Mouse (Mus musculus) kidney, adult 8-10 months (tissue): ENCODE measurements at regions not wholly inside any gene's neighbourhood (a gene's known extent, or its start where the extent isn't known, plus 50 kb on each side); places are given as distances from the start of the nearest gene placed in this dataset.

Experiments used
- DNase-seq, 2 experiments: peaks; one replicate each; pipeline ENCODE4 v3.0.0; 2022

- DNase-seq: no peak
Observed at GRCm38 (mm10) chr11:111155023-111155422, 89.1 kb downstream of the Kcnj2 start.

GRCm38 (mm10) chr11:111155747-111156146 is 89.8 kb downstream of the Kcnj2 start:
- DNase-seq: no peak

- DNase-seq: no peak
Observed at GRCm38 (mm10) chr11:111159299-111159698, 93.3 kb downstream of the Kcnj2 start.

- DNase-seq: no peak
Observed at GRCm38 (mm10) chr11:111164907-111165306, 98.9 kb downstream of the Kcnj2 start.

DNA sequence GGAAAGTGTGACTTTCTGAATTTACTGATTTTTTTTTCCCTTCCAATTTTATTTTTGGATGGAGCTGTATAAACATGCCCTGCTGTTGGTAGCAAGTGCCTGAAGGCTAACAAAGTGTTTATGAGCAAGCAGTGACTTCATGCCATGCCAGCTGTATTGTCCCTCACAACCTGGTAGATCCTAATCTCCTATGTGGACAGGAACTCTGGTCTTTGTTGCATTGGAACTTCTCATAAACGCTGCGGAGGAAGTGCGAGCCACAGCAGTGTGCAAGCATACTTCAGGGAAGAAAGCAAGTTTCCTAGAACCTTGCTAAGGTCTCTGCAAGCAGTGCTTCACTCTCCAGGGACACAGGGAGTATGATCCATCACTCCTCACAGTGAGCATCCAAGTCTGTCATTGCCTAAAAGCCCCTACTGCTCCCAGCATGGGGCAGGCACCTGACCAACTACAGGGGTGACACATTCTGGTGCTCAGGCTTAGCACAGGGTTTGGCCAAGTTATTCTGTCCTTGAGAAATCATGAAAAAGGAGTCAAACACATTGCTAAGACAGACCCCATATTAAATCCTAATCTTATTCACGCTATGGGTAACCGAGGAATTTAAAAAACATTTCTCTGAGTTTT is 104.3 kb downstream of the Kcnj2 start:
- DNase-seq: no peak

DNA sequence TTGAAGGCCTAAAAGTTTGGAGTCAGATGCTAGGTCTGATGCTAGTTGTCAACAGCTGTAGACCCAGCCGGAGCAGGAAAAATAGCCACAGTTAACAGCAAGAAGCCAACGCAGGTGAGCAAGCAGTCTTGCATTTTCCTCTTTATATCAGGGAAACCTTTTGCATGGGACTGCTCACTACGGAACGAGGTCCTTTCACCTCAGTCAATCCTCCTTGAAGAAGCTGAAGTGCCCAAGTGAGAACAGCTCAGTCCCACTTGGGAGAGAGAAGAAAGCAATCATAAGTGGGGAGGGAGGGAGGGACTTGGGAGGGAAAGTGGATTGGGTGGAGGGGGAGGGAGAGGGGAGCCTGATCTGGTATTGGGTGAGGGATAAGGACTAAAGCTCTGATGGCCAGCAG is 107.6 kb downstream of the Kcnj2 start:
- no peak for DNase-seq

DNA sequence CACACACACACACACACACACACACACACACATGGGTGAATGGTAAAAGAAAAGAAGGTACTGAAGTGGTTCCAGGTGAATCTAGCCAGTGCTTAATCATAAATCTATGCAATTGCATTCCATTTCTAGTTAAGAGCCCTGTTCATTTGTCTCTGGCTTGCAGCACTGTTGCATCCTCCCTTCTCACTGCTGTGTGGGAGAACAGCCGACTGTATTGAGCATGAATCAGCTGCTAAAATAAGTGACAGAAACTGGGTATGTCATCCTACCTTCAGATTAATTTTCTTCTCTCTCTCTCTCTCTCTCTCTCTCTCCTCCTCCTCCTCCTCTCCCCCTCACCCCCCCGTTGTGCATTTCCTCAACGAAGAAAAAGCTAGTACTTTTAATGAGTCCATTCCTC is 109.6 kb downstream of the Kcnj2 start:
- no peak for DNase-seq

DNA sequence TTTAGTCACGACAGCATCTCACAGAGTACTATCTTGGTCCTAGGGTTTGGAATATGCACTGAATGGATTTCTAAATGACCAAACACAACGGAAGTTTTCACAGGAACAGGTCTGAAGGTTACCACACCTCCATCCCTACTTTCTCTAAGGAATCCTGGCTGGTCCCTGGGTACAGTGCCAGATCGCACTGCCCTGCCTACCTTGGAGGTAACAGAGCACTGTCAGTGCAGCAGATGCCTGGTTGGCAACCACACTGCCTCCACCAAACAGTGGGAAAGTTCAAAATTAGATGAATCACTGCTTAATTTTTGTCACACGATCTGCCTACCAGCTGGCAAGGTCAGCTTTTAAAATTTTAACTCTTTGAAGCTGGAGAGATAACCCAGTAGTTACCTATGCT is 111.6 kb downstream of the Kcnj2 start:
- DNase-seq: no peak

DNA sequence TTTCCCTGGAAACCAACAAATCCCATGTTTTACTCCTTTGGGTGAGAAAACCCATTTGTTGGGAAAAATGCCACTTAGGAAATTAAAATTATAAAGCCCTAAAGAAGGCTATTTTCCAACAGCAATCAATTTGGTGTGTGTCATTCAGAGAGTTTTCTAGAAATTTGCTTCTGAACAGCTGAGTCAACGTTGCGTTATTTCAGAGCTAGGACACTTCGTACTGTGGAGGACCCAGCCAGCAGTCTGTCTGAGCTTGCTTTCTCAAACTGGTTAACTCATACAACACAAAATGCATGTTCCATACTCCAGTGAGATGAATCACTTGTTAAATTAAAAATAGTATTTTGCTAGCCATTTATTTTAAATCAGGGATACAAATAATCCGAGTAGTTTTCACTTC is 131.5 kb downstream of the Kcnj2 start:
- DNase-seq: no peak

DNA sequence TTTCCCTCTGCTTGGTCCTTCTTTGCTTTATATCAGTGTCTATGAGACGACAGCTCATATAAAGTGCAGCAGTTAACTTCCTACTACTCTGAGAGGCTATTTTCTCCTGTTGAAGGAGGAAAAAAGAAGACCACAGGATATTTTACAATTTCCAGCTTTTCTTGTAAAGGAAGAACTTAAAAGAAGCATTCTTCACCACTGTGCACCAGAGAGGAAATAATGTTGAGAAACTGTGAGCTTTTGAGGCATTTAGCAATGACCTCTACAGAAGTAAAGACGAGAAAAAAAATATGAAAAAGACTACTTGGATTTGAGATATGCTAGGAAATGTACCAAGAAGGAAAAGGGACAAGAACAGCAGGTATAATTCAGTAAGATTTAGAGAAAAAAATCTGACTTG is 134.5 kb downstream of the Kcnj2 start:
- no peak for DNase-seq

DNA sequence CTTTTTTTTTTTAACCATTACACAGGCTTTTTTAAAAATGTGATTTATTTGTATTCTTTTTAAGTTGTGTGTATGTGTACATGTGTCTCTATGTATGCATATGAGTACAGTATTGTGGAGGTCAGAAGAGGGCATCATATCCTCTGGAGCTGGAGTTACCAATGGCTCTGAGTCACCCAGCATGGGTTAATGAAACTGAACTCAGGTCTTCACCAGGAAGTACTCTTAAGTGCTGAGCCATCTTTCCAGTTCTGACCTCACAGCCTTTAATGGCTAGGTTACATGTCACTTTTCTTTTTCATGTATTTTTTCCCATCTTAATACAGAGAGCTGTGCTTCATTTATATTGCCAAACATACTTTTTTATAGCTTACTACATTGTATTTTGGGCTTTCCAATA is 136.8 kb downstream of the Kcnj2 start:
- DNase-seq: no peak

GRCm38 (mm10) chr11:111210565-111210964 is 144.6 kb downstream of the Kcnj2 start:
- no peak for DNase-seq

- DNase-seq: no peak
Observed at GRCm38 (mm10) chr11:111212038-111212701, 146.2 kb downstream of the Kcnj2 start.

DNA sequence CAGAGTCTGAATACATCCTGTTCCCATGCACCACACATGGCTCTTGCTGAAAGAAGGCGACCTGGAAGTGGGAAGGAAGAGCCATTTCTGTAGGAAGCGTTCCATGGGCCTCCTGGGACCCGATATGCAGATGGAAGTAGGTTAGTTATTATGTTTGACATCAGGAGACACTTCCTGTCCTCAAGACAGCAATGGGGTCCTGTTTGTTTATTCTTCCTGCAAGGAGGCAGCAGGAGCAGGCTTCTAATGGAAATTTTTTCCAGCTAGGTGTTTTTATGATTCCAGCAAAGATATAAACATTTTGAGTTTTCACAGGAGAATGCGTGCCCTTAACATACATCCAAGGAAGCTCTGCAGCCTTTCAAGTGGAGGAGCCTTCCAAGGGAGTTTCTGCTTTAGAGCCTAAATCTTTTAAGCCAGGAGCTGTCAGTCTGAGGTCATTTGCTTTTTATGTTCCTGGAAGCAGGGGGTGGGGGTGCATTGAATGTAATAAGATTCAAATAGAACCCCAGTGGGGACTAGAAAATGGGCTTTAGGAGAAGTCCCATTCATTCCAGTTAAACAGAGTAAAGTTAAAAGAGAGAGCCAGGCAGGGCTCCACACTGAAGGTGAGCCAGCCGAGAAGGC is 146.9 kb downstream of the Kcnj2 start:
- no peak for DNase-seq

GRCm38 (mm10) chr11:111215006-111215405 is 149.0 kb downstream of the Kcnj2 start:
- DNase-seq: no peak

DNA sequence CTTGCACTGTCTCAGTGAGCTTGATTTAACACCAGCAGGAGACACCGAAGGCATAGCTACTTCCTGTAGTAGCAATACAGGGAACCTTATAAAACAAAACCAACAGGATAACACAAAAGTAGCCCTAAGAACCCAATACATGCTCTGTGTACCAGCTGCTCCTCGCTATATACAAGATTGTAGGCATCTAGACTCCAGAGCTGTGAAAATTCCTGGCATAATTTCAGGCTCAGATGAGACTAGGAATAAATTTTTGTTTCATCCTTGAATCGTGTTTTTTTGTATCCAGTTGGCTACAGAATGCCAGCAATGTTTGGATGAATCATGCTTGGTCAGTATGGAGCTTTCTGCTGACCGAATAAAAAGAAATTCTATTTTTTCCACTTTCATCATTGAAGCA is 157.9 kb downstream of the Kcnj2 start:
- DNase-seq: no peak

DNA sequence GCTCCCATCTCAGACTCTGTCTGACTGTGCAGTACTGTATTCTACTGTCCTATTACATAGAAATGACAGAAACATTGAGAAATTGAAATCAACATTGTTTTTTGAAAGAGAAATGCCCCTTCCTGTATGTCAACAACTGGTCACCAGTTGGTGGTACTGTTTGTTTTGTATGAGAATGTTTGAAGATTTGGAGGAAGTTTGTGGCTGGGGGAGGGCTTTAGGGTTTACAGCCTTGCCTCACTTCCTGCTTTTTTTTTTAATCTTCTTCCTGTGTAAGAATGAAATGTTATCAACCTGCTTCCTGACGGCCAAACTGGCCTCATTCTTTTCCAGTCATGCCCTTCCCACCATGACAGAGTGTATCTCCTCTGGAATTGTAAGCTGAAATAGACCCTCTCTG is 161.3 kb downstream of the Kcnj2 start:
- DNase-seq: no peak

- DNase-seq: no peak
Observed at GRCm38 (mm10) chr11:111236741-111237140, 170.8 kb downstream of the Kcnj2 start.

DNA sequence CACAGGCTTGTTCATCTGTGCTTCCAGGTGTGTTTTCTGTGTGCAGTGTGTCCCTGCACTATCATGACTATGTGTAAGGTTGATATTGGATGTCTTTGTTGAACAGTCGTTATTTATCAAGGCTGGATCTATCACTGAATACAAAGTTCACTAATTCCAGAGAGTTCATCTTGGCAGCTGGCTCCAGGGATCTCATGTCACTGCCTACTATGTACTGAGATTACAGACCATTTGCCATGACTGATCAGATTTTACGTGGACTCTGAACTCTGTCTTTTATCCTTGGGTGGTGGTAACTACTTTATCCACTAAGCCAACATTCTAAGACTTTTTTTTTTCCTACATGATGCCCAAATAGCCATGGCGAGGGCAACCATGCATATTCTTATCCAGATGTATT is 173.8 kb downstream of the Kcnj2 start:
- DNase-seq: no peak

DNA sequence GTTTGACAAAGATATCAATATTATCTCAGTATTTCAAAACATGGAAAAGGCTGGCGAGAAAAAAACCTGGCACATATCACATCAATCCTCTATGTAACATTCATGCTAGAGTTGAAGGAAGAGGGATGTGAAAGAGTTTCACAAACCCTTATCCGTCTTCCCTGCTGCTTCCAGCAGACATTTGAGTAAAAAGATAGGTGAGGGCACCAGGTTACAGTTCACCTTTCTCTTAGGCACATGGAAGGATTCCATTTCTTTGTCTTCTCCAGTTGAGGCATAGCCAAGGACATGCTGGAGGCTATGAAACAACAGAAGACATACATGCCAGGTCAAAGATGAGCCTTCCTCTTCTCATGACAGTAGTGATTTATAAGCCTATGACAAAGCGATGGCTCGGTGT is 186.3 kb downstream of the Kcnj2 start:
- DNase-seq: no peak

DNA sequence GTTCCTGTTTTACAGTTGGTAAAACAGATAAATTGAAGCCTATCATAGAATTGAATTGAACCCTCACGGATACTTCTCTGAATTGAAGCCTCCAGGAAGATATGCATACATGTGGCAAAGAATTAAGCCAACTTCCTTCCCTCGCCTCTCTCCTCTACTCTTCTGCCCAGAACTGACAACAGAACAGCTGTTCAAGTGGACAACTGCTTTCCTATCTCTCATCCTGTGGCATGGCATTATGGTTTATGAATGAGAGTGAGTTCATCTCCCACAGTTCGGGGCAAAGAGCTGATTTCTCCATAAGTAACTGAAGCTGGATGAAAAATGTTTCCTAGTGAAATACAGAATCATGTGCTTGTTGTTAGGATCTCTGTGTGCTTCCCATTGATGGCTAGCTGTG is 190.6 kb downstream of the Kcnj2 start:
- DNase-seq: no peak

DNA sequence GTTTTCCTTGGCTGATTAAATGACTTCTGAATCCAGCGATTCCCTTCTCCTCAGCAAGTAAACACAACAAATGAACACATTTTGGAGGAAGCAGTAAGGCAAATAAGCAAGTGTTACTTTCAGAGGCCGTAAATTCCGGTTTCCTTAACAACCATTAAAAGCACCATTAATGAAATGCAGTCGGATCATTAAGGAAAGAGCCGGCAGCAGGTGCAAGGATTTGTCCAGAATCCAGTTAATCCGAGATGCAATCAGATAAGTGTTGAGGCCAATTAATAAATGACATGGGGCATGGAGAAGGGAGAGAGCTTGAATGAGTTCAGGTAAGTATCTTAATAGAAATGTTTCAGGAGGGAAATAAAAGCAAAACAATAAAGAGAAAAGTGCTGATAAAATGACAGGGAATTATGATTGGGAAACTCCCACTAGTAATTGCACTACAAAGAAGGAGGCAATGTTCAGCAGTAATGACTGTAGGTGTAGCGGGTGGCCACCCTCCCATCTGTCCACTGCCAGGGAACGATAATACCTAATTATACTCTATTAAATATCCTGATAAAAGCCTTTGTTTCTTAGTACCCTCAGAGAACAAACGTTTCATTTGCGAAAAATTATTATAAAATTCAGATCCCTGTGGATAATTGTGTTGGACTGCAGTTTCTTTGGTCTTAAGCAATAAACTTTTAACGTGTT is 194.9 kb downstream of the Kcnj2 start:
- DNase-seq: peak in 1 of 2 experiments; percentile 3

GRCm38 (mm10) chr11:111273651-111274050 is 207.7 kb downstream of the Kcnj2 start:
- no peak for DNase-seq

DNA sequence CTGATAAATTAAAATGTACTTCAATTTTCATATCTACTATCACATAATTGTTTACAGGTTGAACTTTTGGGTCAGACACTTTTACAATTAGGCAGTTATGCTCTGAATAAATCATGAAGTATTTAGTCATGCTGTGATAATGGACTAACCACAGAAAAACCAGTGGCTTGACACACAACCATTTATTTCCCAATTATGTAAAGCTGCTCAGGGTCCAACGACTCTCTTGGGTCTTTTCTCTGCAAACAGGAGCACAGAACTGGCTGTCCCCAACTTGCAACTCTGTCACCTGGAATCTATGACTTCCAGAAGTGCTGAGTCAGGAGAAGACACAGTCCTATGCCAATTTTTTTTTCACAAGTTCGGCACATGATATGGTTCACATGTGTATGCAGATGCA is 214.8 kb downstream of the Kcnj2 start:
- no peak for DNase-seq
